Mouse (Mus musculus): Measurements from ENCODE around the gene Ccdc107. TPM values are rescaled to one million over a fixed set of nuclear protein-coding genes. Genes with fewer than 3 reads are reported as not detected.
"Not testable (repeated sequence)": the region's sequence is repeated elsewhere in the genome, so short reads cannot be mapped to it uniquely, and the experiment has no call there.

Gene Ccdc107
- polyA plus RNA-seq, 1 experiment: 10.5 TPM

GRCm38 (mm10) chr4:43480985-43481384 lies 11.7 kb upstream of the Ccdc107 start:
- no peaks in the 10 kb centered on the region for H3K36me3 ChIP-seq (ENCODE audit: control insufficient read depth)
- H3K27me3 ChIP-seq (ENCODE audit: control insufficient read depth): peaks cover 6% of the 10 kb centered on the region
- peaks cover 3% of the 10 kb centered on the region for H3K9me3 ChIP-seq (ENCODE audit: control insufficient read depth, low read length)
- no peak overlapping the region for H3K4me3 ChIP-seq (replicated peaks)
- TF ChIP-seq TAL1 (IDR thresholded peaks at IDR 0.05; ENCODE audit: low read length) (no peak), GATA1 (IDR thresholded peaks at IDR 0.05; ENCODE audit: low read length) (no peak)
- H3K4me1 ChIP-seq (ENCODE audit: control insufficient read depth): peaks cover 19% of the 10 kb centered on the region

DNA sequence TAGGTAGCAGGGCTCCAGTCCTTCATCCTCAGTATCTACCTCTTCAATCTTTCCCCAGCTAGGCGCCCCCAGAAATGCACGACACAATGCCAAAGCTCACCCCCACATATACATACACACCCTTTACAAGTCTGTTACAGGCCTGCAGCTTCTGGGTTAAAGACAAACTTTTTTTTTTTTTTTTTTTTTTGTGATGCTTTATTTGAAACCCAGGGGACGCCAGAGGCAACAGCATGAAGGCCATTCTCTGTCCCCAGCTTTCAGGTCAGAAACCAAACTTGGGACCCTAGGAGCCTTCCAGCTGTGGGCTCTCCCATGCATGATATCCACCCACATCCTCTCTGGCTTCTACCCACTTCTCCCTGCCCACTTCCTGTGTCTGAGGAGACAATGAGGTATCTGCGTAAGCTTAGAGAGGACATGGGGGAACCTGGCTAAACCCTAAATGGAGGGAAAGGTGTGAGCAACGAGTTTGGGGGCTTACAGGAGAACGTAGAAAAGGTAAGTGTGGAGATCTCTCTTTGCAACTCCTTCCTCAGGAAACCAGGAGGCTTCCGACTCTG lies 10.7 kb upstream of the Ccdc107 start:
- Histone ChIP-seq H3K27me3 (ENCODE audit: control insufficient read depth) (peaks cover 6% of the 10 kb centered on the region), H3K4me3 (replicated peaks) (no peak overlapping the region), H3K36me3 (ENCODE audit: control insufficient read depth) (no peaks in the 10 kb centered on the region), H3K9me3 (ENCODE audit: control insufficient read depth, low read length) (peaks cover 3% of the 10 kb centered on the region), H3K4me1 (ENCODE audit: control insufficient read depth) (peaks cover 17% of the 10 kb centered on the region)
- TF ChIP-seq TAL1 (IDR thresholded peaks at IDR 0.05; ENCODE audit: low read length) (no peak), GATA1 (IDR thresholded peaks at IDR 0.05; ENCODE audit: low read length) (no peak)

DNA sequence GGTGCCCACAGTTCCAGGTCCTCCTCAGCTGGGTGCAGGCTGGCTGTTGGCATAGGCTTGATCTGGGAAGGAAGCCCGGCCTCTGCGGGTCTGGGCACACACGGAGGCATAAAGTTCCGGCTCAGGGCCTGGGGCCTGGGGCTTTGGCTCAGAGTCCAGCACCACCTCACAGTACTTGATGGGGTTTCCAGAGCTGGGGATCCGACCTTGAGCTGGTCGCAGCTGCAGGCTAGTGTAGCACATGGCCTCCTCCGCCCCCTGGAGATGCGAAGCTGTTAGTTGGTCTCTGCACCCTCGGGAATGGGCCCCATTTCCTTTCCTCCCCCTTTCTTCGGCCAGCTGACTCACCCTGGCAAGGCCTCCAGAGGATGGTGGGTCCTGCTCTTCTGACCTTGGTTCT lies 10.1 kb upstream of the Ccdc107 start:
- Histone ChIP-seq H3K27me3 (ENCODE audit: control insufficient read depth) (peaks cover 6% of the 10 kb centered on the region), H3K4me1 (ENCODE audit: control insufficient read depth) (peaks cover 17% of the 10 kb centered on the region), H3K4me3 (replicated peaks) (no peak overlapping the region), H3K36me3 (ENCODE audit: control insufficient read depth) (no peaks in the 10 kb centered on the region), H3K9me3 (ENCODE audit: control insufficient read depth, low read length) (peaks cover 3% of the 10 kb centered on the region)
- TF ChIP-seq TAL1 (IDR thresholded peaks at IDR 0.05; ENCODE audit: low read length): no peak

DNA sequence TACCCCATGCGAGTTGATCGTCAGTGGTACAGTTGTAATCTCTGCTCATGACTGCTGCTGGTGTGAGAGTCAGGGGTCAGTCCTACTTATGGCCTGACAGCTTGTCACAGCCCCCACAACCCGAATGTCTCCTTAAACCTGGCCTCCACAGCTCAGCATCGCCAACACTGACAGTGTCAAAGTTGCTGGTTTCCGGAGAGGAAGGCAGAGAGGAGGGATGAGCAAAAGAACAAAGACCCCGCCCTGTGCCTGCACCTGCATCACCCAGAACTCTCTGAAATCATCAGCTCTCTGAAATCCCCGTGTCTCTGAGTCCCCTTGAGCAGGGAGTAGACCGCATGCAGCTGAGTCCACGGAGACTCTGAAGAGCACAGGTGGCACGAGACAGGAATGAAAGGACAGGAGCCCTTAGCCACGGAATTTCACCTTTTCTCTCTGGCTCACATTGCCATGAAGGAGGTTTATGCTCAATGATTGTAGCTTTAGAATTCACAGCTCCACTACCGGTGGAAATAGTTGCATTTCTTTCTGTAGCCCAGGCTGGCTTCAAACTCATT lies 9.1 kb upstream of the Ccdc107 start, which contains the start of gene Sit1:
Gene Sit1, minus strand, starts transcription at position 200 of the 557 bp plus-strand sequence.
- H3K4me1 ChIP-seq (ENCODE audit: control insufficient read depth): peaks cover 12% of the 10 kb centered on the region
- H3K36me3 ChIP-seq (ENCODE audit: control insufficient read depth): no peaks in the 10 kb centered on the region
- no peak within 1 kb of the TSS for H3K4me3 ChIP-seq (replicated peaks)
- H3K27me3 ChIP-seq (ENCODE audit: control insufficient read depth): peaks cover 6% of the 10 kb centered on the region
- TF ChIP-seq TAL1 (IDR thresholded peaks at IDR 0.05; ENCODE audit: low read length) (no peak), GATA1 (IDR thresholded peaks at IDR 0.05; ENCODE audit: low read length) (no peak)
- H3K9me3 ChIP-seq (ENCODE audit: control insufficient read depth, low read length): peaks cover 3% of the 10 kb centered on the region

DNA sequence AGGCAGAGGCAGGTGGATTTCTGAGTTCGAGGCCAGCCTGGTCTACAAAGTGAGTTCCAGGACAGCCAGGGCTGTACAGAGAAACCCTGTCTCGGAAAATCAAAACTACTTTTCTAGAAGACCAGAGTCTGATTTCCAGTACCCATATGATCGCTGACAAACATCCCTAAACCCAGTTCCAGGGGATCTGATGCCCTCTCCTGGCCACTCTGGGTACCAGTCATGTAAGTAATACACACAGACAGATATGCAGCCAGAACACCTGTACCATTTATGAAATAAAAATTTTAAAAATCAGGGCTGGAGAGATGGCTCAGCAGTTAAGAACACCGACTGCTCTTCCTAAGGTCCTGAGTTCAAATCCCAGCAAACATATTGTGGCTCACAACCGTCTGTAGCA lies 7.0 kb upstream of the Ccdc107 start:
- not testable (repeated sequence) for H3K9me3 ChIP-seq (ENCODE audit: control insufficient read depth, low read length); H3K27me3 ChIP-seq (ENCODE audit: control insufficient read depth); H3K36me3 ChIP-seq (ENCODE audit: control insufficient read depth); H3K4me3 ChIP-seq (replicated peaks)
- H3K4me1 ChIP-seq (ENCODE audit: control insufficient read depth): peaks cover 18% of the 10 kb centered on the region

DNA sequence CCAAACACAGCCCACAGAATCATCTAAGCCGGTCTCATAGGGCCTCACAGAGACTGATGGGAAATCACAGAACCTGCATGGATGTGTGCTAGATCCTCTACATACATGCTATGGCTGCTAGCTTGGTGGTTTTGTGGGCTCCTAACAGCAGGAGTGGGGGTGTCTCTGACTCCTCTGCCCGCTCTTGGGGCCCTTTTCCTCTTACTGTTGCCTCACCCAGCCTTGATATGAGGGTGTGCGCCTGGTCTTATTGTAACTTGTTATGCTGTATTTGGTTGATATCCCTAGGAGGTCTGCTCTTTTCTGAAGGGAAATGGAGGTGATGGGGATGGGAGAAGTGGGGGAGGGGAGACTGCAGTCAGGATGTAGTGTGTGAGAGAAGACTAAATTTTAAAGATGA lies 3.1 kb upstream of the Ccdc107 start:
- no peak overlapping the region for H3K4me3 ChIP-seq (replicated peaks)
- H3K36me3 ChIP-seq (ENCODE audit: control insufficient read depth): no peaks in the 10 kb centered on the region
- H3K9me3 ChIP-seq (ENCODE audit: control insufficient read depth, low read length): peaks cover 3% of the 10 kb centered on the region
- H3K27me3 ChIP-seq (ENCODE audit: control insufficient read depth): no peaks in the 10 kb centered on the region
- peaks cover 47% of the 10 kb centered on the region for H3K4me1 ChIP-seq (ENCODE audit: control insufficient read depth)
- no peak for TF ChIP-seq GATA1 (IDR thresholded peaks at IDR 0.05; ENCODE audit: low read length)
- no peak for TF ChIP-seq TAL1 (IDR thresholded peaks at IDR 0.05; ENCODE audit: low read length)

DNA sequence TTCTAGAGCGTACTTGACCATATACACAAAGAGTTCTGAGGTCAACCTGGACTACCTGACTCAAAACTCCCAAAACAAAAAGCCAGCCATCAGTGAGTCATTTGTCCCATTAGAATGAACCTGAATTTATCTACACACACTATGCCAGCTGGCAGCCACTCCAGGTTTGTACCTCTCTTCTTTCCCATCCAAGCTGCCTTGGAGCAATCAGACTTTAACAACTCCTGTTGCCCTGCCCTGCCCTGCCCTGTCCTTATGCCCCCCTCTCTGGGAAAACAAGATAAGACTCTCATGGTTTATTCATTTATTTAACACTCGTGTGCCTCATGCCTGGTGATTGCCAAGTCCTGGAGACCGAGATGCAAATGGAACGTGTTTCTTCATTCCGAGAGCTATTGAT lies 1.9 kb upstream of the Ccdc107 start:
- Histone ChIP-seq H3K9me3 (ENCODE audit: control insufficient read depth, low read length) (no peaks in the 10 kb centered on the region), H3K4me1 (ENCODE audit: control insufficient read depth) (peaks cover 59% of the 10 kb centered on the region), H3K36me3 (ENCODE audit: control insufficient read depth) (peaks cover 12% of the 10 kb centered on the region), H3K27me3 (ENCODE audit: control insufficient read depth) (no peaks in the 10 kb centered on the region), H3K4me3 (replicated peaks) (no peak overlapping the region)
- TF ChIP-seq TAL1 (IDR thresholded peaks at IDR 0.05; ENCODE audit: low read length) (peak; percentile 31; the same call in 1 of the 3 replicates), GATA1 (IDR thresholded peaks at IDR 0.05; ENCODE audit: low read length) (no peak)

DNA sequence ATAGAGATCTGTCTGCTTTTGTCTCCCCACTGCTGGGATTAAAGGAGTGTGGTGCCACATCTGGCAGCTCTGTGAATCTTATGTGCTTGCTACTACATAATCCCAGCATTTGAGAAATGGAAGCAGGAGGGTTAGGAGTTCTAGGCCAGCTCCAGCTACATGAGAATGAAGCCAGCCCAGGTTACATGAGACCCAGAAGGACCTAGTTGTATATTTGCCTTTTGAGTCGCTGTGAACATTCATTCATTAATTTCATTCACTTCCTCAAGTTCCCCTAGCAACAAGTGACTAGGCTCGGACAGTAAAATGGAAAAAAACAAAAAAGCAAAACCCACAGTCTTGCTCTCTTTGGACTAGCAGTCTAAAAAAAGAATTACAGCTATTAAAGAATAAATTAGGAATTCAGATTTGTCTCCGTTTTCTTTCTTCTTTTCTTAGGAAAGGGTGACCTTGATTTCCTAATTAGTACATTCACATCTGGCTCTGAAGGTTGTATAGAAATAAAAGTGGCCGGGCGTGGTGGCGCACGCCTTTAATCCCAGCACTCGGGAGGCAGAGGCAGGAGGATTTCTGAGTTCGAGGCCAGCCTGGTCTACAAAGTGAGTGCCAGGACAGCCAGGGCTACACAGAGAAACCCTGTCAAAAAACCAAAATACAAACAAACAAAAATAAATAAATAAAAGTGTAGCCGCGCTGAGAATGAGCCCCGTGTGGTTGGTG lies 439 bp upstream of the Ccdc107 start:
- Histone ChIP-seq H3K36me3 (ENCODE audit: control insufficient read depth) (peaks cover 26% of the 10 kb centered on the region), H3K4me1 (ENCODE audit: control insufficient read depth) (peaks cover 71% of the 10 kb centered on the region), H3K27me3 (ENCODE audit: control insufficient read depth) (no peaks in the 10 kb centered on the region), H3K9me3 (ENCODE audit: control insufficient read depth, low read length) (no peaks in the 10 kb centered on the region), H3K4me3 (replicated peaks) (peak overlapping the region; percentile 81)
- no peak for TF ChIP-seq TAL1 (IDR thresholded peaks at IDR 0.05; ENCODE audit: low read length)
- TF ChIP-seq GATA1 (IDR thresholded peaks at IDR 0.05; ENCODE audit: low read length): no peak

DNA sequence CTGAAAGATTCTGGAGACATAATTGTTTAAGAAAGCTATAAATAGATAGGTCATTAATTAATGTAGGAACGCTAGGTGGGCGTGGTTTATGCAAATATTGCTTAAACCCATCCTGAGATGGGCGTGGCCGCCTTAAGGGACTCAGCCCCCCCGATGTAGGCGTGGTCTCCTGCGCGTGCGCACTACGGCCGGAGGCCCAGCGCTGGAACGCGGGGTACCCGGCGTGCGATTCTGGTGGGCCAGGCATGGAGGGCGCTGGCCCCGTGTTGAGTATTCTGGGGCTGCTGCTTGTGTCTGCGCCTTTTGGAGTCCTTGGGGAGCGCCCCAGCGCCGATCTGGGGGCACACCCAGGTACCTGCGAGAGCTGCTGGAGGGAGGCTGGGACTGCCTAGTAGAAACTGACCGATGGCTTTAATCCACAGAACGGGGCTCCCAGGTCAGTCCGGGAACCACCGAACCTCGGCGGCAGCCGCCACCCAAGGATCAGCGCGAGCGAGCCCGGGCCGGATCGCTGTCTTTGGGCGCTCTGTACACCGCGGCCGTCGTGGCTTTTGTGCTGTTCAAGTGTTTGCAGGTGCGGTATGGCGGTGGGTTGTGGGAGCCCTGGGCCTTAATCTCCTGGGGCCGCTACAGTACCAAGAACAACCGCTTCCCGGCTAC lies 616 bp downstream of the Ccdc107 start:
- no peaks in the 10 kb centered on the region for H3K27me3 ChIP-seq (ENCODE audit: control insufficient read depth)
- H3K9me3 ChIP-seq (ENCODE audit: control insufficient read depth, low read length): no peaks in the 10 kb centered on the region
- H3K4me3 ChIP-seq (replicated peaks): peak overlapping the region; percentile 81
- peaks cover 81% of the 10 kb centered on the region for H3K4me1 ChIP-seq (ENCODE audit: control insufficient read depth)
- peaks cover 37% of the 10 kb centered on the region for H3K36me3 ChIP-seq (ENCODE audit: control insufficient read depth)
- no peak for TF ChIP-seq TAL1 (IDR thresholded peaks at IDR 0.05; ENCODE audit: low read length)
- TF ChIP-seq GATA1 (IDR thresholded peaks at IDR 0.05; ENCODE audit: low read length): no peak
